Mouse (Mus musculus) CH12.LX (cell line): ENCODE measurements at regions not wholly inside any gene's neighbourhood (a gene's known extent, or its start where the extent isn't known, plus 50 kb on each side); places are given as distances from the start of the nearest gene placed in this dataset.
A peak's percentile ranks its signal among the peaks of the same experiment; 100 is the strongest.

Source experiments
- DNase-seq: peaks from one replicate; pipeline ENCODE4 v3.0.0-alpha.2; 2013; ENCODE audit errors: extremely low read depth
- H3K27ac ChIP-seq: 2 replicates; pipeline ENCODE4 v1.5.1; 2012; ENCODE audit warnings: low read depth, mild to moderate bottlenecking, control low read depth, moderate library complexity; ENCODE audit not compliant: insufficient read depth
- H3K27me3 ChIP-seq: replicated peaks from 2 replicates; pipeline ENCODE3; 2012; ENCODE audit warnings: inconsistent platforms
- H3K36me3 ChIP-seq, 2 experiments: replicated peaks in 1 of 2; 2 replicates each; pipeline versions ENCODE3 to v1.6.1; 2012; ENCODE audit warnings: inconsistent platforms in 1 of 2, low read length in 1 of 2, mild to moderate bottlenecking in 1 of 2, mixed read lengths in 1 of 2, moderate library complexity in 1 of 2; ENCODE audit not compliant: control insufficient read depth in 1 of 2, insufficient read depth in 1 of 2
- H3K4me1 ChIP-seq, 2 experiments: 2 replicates each; pipeline ENCODE4 v1.6.1; 2012; ENCODE audit warnings: inconsistent platforms in 1 of 2, moderate library complexity in 1 of 2; ENCODE audit not compliant: insufficient read depth in 2 of 2, control insufficient read depth in 1 of 2
- H3K4me2 ChIP-seq: 2 replicates; pipeline ENCODE4 v1.6.1; 2012; ENCODE audit warnings: low read depth, mild to moderate bottlenecking, control low read depth; ENCODE audit not compliant: poor library complexity, insufficient read depth, severe bottlenecking
- H3K4me3 ChIP-seq, 3 experiments: fragments of 150-350 bp in 1 of 3; sonication (generic) in 1 of 3; replicated peaks in 1 of 3; 2 replicates each; pipeline versions ENCODE3 to v1.5.1; 2011 to 2012; ENCODE audit warnings: low read depth in 2 of 3, low read length in 2 of 3, mild to moderate bottlenecking in 2 of 3, moderate library complexity in 2 of 3, control low read depth in 1 of 3, improper control_type of control experiment in 1 of 3, inconsistent platforms in 1 of 3, mixed read lengths in 1 of 3; ENCODE audit not compliant: poor library complexity in 1 of 3
- H3K79me2 ChIP-seq: replicated peaks from 2 replicates; pipeline ENCODE4 v1.6.1; 2012; ENCODE audit warnings: mild to moderate bottlenecking, moderate library complexity; ENCODE audit not compliant: control insufficient read depth, poor library complexity, insufficient read depth, severe bottlenecking; ENCODE audit errors: extremely low read depth
- H3K9ac ChIP-seq: 2 replicates; pipeline ENCODE4 v1.6.1; 2012; ENCODE audit warnings: low read depth, mild to moderate bottlenecking, control low read depth, moderate library complexity; ENCODE audit not compliant: insufficient read depth
- H3K9me3 ChIP-seq: replicated peaks from 2 replicates; pipeline ENCODE3; 2012; ENCODE audit warnings: low read length, inconsistent platforms, mixed read lengths
- BHLHE40 ChIP-seq: IDR thresholded peaks from 2 replicates; pipeline ENCODE4 v1.6.1; 2011; ENCODE audit warnings: mild to moderate bottlenecking, low read depth, low read length, improper control_type of control experiment
- CHD1 ChIP-seq: IDR thresholded peaks from 2 replicates; pipeline ENCODE4 v1.6.1; 2012; ENCODE audit warnings: low read depth, low read length, improper control_type of control experiment, inconsistent platforms
- CHD2 ChIP-seq: IDR thresholded peaks from 2 replicates; pipeline ENCODE4 v1.6.1; 2011; ENCODE audit warnings: low read length, improper control_type of control experiment
- CTCF ChIP-seq, 2 experiments: IDR thresholded peaks in 1 of 2; conservative IDR thresholded peaks in 1 of 2; 2 replicates each; pipeline ENCODE4 v1.5.1; 2011 to 2012; ENCODE audit warnings: low read depth in 2 of 2, low read length in 2 of 2, improper control_type of control experiment in 1 of 2, inconsistent platforms in 1 of 2, mild to moderate bottlenecking in 1 of 2, moderate library complexity in 1 of 2
- E2F4 ChIP-seq: IDR thresholded peaks from 2 replicates; pipeline ENCODE4 v1.6.1; 2011; ENCODE audit warnings: low read depth, low read length, improper control_type of control experiment; ENCODE audit not compliant: insufficient replicate concordance
- ELF1 ChIP-seq: IDR thresholded peaks from 2 replicates; pipeline ENCODE4 v1.6.1; 2014; ENCODE audit warnings: low read depth, mild to moderate bottlenecking, inconsistent platforms, low read length, improper control_type of control experiment
- EP300 ChIP-seq: IDR thresholded peaks from 2 replicates; pipeline ENCODE4 v1.6.1; 2011; ENCODE audit warnings: low read length, improper control_type of control experiment
- GABPA ChIP-seq: IDR thresholded peaks from 2 replicates; pipeline ENCODE4 v1.6.1; 2012; ENCODE audit warnings: low read depth, low read length, improper control_type of control experiment, inconsistent platforms; ENCODE audit not compliant: insufficient replicate concordance
- HCFC1 ChIP-seq: IDR thresholded peaks from 2 replicates; pipeline ENCODE4 v1.6.1; 2012; ENCODE audit warnings: low read depth, mild to moderate bottlenecking, inconsistent platforms, low read length, improper control_type of control experiment
- IRF4 ChIP-seq: IDR thresholded peaks from 2 replicates; pipeline ENCODE4 v1.6.1; 2014; ENCODE audit warnings: low read depth, mild to moderate bottlenecking, inconsistent platforms, low read length, improper control_type of control experiment
- KAT2A ChIP-seq: IDR thresholded peaks from 2 replicates; pipeline ENCODE4 v1.6.1; 2012; ENCODE audit warnings: low read length, improper control_type of control experiment, inconsistent platforms; ENCODE audit not compliant: insufficient replicate concordance
- MAFK ChIP-seq: IDR thresholded peaks from 2 replicates; pipeline ENCODE4 v1.6.1; 2011; ENCODE audit warnings: low read length, improper control_type of control experiment; ENCODE audit not compliant: insufficient replicate concordance
- MAX ChIP-seq: IDR thresholded peaks from 2 replicates; pipeline ENCODE4 v1.6.1; 2011; ENCODE audit warnings: low read length, improper control_type of control experiment
- MAZ ChIP-seq: IDR thresholded peaks from 2 replicates; pipeline ENCODE4 v1.6.1; 2012; ENCODE audit warnings: low read depth, mild to moderate bottlenecking, inconsistent platforms, low read length, improper control_type of control experiment, moderate library complexity
- MXI1 ChIP-seq: IDR thresholded peaks from 2 replicates; pipeline ENCODE4 v1.6.1; 2011; ENCODE audit warnings: mild to moderate bottlenecking, low read depth, low read length, improper control_type of control experiment
- MYC ChIP-seq: IDR thresholded peaks from 2 replicates; pipeline ENCODE4 v1.6.1; 2011; ENCODE audit warnings: low read depth, mild to moderate bottlenecking, improper control_type of control experiment, low read length
- NELFE ChIP-seq: IDR thresholded peaks from 2 replicates; pipeline ENCODE4 v1.6.1; 2011; ENCODE audit warnings: low read depth, low read length, improper control_type of control experiment
- NRF1 ChIP-seq: IDR thresholded peaks from 2 replicates; pipeline ENCODE4 v1.6.1; 2014; ENCODE audit warnings: low read depth, mild to moderate bottlenecking, inconsistent platforms, low read length, improper control_type of control experiment, moderate library complexity
- PAX5 ChIP-seq: IDR thresholded peaks from 2 replicates; pipeline ENCODE4 v1.6.1; 2012; ENCODE audit warnings: low read length, inconsistent platforms, mixed read lengths
- POLR2A ChIP-seq: IDR thresholded peaks from 2 replicates; pipeline ENCODE4 v1.6.1; 2011; ENCODE audit warnings: low read depth, mild to moderate bottlenecking, improper control_type of control experiment, low read length
- RCOR1 ChIP-seq: conservative IDR thresholded peaks from 2 replicates; pipeline ENCODE4 v1.6.1; 2012; ENCODE audit warnings: low read depth, mild to moderate bottlenecking, inconsistent platforms, low read length, improper control_type of control experiment
- SIN3A ChIP-seq: IDR thresholded peaks from 2 replicates; pipeline ENCODE4 v1.6.1; 2012; ENCODE audit warnings: low read length, improper control_type of control experiment, inconsistent platforms
- SMC3 ChIP-seq: IDR thresholded peaks from 2 replicates; pipeline ENCODE4 v1.6.1; 2011; ENCODE audit warnings: low read depth, low read length, improper control_type of control experiment
- TBP ChIP-seq: conservative IDR thresholded peaks from 2 replicates; pipeline ENCODE4 v1.6.1; 2011; ENCODE audit warnings: low read depth, low read length, improper control_type of control experiment
- TCF12 ChIP-seq: IDR thresholded peaks from 2 replicates; pipeline ENCODE4 v1.6.1; 2014; ENCODE audit warnings: low read depth, mild to moderate bottlenecking, inconsistent platforms, low read length, improper control_type of control experiment
- UBTF ChIP-seq: IDR thresholded peaks from 2 replicates; pipeline ENCODE4 v1.6.1; 2012; ENCODE audit warnings: low read depth, mild to moderate bottlenecking, inconsistent platforms, low read length, improper control_type of control experiment, moderate library complexity
- USF1 ChIP-seq: IDR thresholded peaks from 2 replicates; pipeline ENCODE4 v1.6.1; 2014; ENCODE audit warnings: low read depth, mild to moderate bottlenecking, inconsistent platforms, low read length, improper control_type of control experiment
- USF2 ChIP-seq: conservative IDR thresholded peaks from 2 replicates; pipeline ENCODE4 v1.6.1; 2011; ENCODE audit warnings: low read depth, low read length, improper control_type of control experiment
- ZC3H11A ChIP-seq: IDR thresholded peaks from 2 replicates; pipeline ENCODE4 v1.6.1; 2012; ENCODE audit warnings: low read depth, mild to moderate bottlenecking, inconsistent platforms, low read length, improper control_type of control experiment
- ZKSCAN1 ChIP-seq: IDR thresholded peaks from 2 replicates; pipeline ENCODE4 v1.6.1; 2012; ENCODE audit warnings: low read depth, inconsistent platforms, low read length, improper control_type of control experiment, borderline replicate concordance
- ZMIZ1 ChIP-seq: IDR thresholded peaks from 2 replicates; pipeline ENCODE4 v1.6.1; 2012; ENCODE audit warnings: low read depth, mild to moderate bottlenecking, inconsistent platforms, low read length, improper control_type of control experiment
- ZNF384 ChIP-seq: IDR thresholded peaks from 2 replicates; pipeline ENCODE4 v1.6.1; 2012; ENCODE audit warnings: low read depth, low read length, improper control_type of control experiment, inconsistent platforms
- dilution Hi-C: fragments of 300-500 bp; cut with MboI; formaldehyde crosslinking; loops from 2 replicates; pipeline ENCODE4 v1.14.3; 2020; ENCODE audit warnings: low sequenced_read_pairs; ENCODE audit not compliant: extremely low pct_unique_long_range_greater_than_20kb, extremely low pct_ligation_motif_present
- in situ Hi-C: fragments of 300-500 bp; cut with MboI; formaldehyde crosslinking; loops from 3 replicates; pipeline ENCODE4 v1.14.3; 2019; ENCODE audit warnings: low sequenced_read_pairs, low pct_ligation_motif_present, low pct_unique_long_range_greater_than_20kb, mixed read lengths

GRCm38 (mm10) chr14:99391700-99392099, 93.2 kb downstream of the Klf5 start:
- no peaks in the 10 kb centered on the region for H3K36me3 ChIP-seq
- DNase-seq, result peak; percentile 49
- no peak overlapping the region for H3K9ac ChIP-seq
- TF ChIP-seq CHD2 (0 out of 2 replicates have a peak, but pooled peaks have one; percentile 18), KAT2A (no peak), BHLHE40 (0 out of 2 replicates have a peak, but pooled peaks have one; percentile 27), ZC3H11A (no peak), TCF12 (no peak), MAZ (no peak), MAX (0 out of 2 replicates have a peak, but pooled peaks have one; percentile 9)
- TF ChIP-seq, all 38 proteins: peak for 3
- H3K9me3 ChIP-seq, result no peaks in the 10 kb centered on the region
- peak overlapping the region in 1 of 3 experiments; percentile 9 for H3K4me3 ChIP-seq
- H3K79me2 ChIP-seq, result no peaks in the 10 kb centered on the region
- no peaks in the 10 kb centered on the region for H3K27me3 ChIP-seq
- in situ Hi-C loops, result no loop called here
- H3K27ac ChIP-seq, result no peak overlapping the region
- H3K4me1 ChIP-seq, result peaks cover 12 to 41% of the 10 kb centered on the region in 2 experiments
- dilution Hi-C loops, result no loop called here
- 0 out of 2 replicates have a peak overlapping the region, but pooled peaks have one; percentile 25 for H3K4me2 ChIP-seq

- dilution Hi-C loops, result no loop called here
- DNase-seq, result peak; percentile 85
- H3K36me3 ChIP-seq, result no peaks in the 10 kb centered on the region
- TF ChIP-seq PAX5 (no peak), USF2 (no peak), MAX (peak; percentile 84), NELFE (0 out of 2 replicates have a peak, but pooled peaks have one; percentile 6), CHD2 (no peak), IRF4 (0 out of 2 replicates have a peak, but pooled peaks have one; percentile 42), RCOR1 (no peak), EP300 (no peak; the same call in none of the 2 replicates), MAFK (0 out of 2 replicates have a peak, but pooled peaks have one; percentile 10), BHLHE40 (peak; percentile 63), ZNF384 (no peak), SIN3A (no peak), POLR2A (no peak), MYC (0 out of 2 replicates have a peak, but pooled peaks have one; percentile 50), MXI1 (no peak), CTCF (conservative IDR thresholded peaks at IDR 0.05 in 1 of 2, IDR thresholded peaks at IDR 0.05 in 1 of 2; ENCODE audit: low read depth in 2 of 2, low read length in 2 of 2) (no peak), TBP (0 out of 2 replicates have a peak, but pooled peaks have one; percentile 43), ZMIZ1 (no peak), E2F4 (no peak), GABPA (no peak), HCFC1 (no peak), TCF12 (peak; percentile 67; the same call in 1 of the 2 replicates), KAT2A (no peak), ELF1 (peak; percentile 43), NRF1 (no peak), UBTF (no peak), ZKSCAN1 (no peak), CHD1 (no peak), MAZ (no peak), SMC3 (no peak), USF1 (no peak)
Measured at GRCm38 (mm10) chr14:99392813-99393212, 94.3 kb downstream of the Klf5 start.

More at GRCm38 (mm10) chr14:99392813-99393212, 94.3 kb downstream of the Klf5 start:
- in situ Hi-C loops, result no loop called here
- H3K9me3 ChIP-seq, result no peaks in the 10 kb centered on the region
- H3K27me3 ChIP-seq, result no peaks in the 10 kb centered on the region
- no peak overlapping the region; the same call in 1 of the 2 replicates for H3K27ac ChIP-seq
- H3K9ac ChIP-seq, result no peak overlapping the region
- peaks cover 12 to 41% of the 10 kb centered on the region in 2 experiments for H3K4me1 ChIP-seq
- peak overlapping the region; percentile 55; the same call in 1 of the 2 replicates for H3K4me2 ChIP-seq
- no peaks in the 10 kb centered on the region for H3K79me2 ChIP-seq
- no peak overlapping the region for H3K4me3 ChIP-seq
